Mouse (Mus musculus): ENCODE measurements around the gene Irf1. TPM values are rescaled to one million over a fixed set of nuclear protein-coding genes. Genes with fewer than 3 reads are reported as not detected.

Gene Irf1
- polyA plus RNA-seq, 1 experiment from 2014 or later, result 2.5 TPM

Small RNA genes lying within 50 kb of the gene (microRNA-seq; reads per million reads assigned to microRNA genes)
- gene Mir7671, result not detected

Other genes with a start within 250 kb of the Irf1 start
- gene Kif3a, start 202.6 kb upstream of the Irf1 start, polyA plus RNA-seq (2015; fragmentation: Nextera tagmentation; extraction: Ambion mirVana), result 268 and 295 TPM in 2 replicates
- 3.0 and 4.7 TPM in 2 replicates for gene Il4, start 151.3 kb upstream of the Irf1 start, polyA plus RNA-seq (2015; fragmentation: Nextera tagmentation; extraction: Ambion mirVana)
- gene Il13, start 135.3 kb upstream of the Irf1 start, polyA plus RNA-seq (2015; fragmentation: Nextera tagmentation; extraction: Ambion mirVana), result not detected in 2 replicates
- 14.8 and 17.1 TPM in 2 replicates for gene Rad50, start 62.7 kb upstream of the Irf1 start, polyA plus RNA-seq (2015; fragmentation: Nextera tagmentation; extraction: Ambion mirVana)
- not detected in 2 replicates for gene Il5, start 49.2 kb upstream of the Irf1 start, polyA plus RNA-seq (2015; fragmentation: Nextera tagmentation; extraction: Ambion mirVana)
- gene Gm17334, start 3.2 kb downstream of the Irf1 start, polyA plus RNA-seq (2015; fragmentation: Nextera tagmentation; extraction: Ambion mirVana), result 0.24 TPM in 1 of 2 replicates, not detected in the other
- 0.39 TPM in 1 of 2 replicates, not detected in the other for gene Gm12216, start 89.2 kb downstream of the Irf1 start, polyA plus RNA-seq (2015; fragmentation: Nextera tagmentation; extraction: Ambion mirVana)
- 11.8 and 12.0 TPM in 2 replicates for gene Slc22a5, start 121.6 kb downstream of the Irf1 start, polyA plus RNA-seq (2015; fragmentation: Nextera tagmentation; extraction: Ambion mirVana)
- gene Slc22a21, start 210.3 kb downstream of the Irf1 start, polyA plus RNA-seq (2015; fragmentation: Nextera tagmentation; extraction: Ambion mirVana), result 1.3 and 2.1 TPM in 2 replicates